Mouse (Mus musculus) kidney, adult 2 months (tissue): ENCODE results near the gene 4931428F04Rik. TPM values are rescaled to one million over a fixed set of nuclear protein-coding genes. Genes with fewer than 3 reads are reported as not detected.

Experiments used
- DNase-seq: peaks from one replicate; pipeline ENCODE4 v3.0.0; 2021
- H3K27ac ChIP-seq: fragments of 200-500 bp; 2 replicates; pipeline ENCODE4 v1.5.1; 2012; ENCODE audit warnings: low read depth, low read length, control low read depth, inconsistent platforms; ENCODE audit not compliant: insufficient read depth
- H3K27me3 ChIP-seq: fragments of 200-500 bp; replicated peaks from 2 replicates; pipeline ENCODE4 v1.6.1; 2012; ENCODE audit warnings: mild to moderate bottlenecking, moderate library complexity, low read length, inconsistent platforms; ENCODE audit not compliant: control insufficient read depth, insufficient read depth
- H3K36me3 ChIP-seq: fragments of 200-500 bp; 2 replicates; pipeline ENCODE4 v1.6.1; 2012; ENCODE audit warnings: mild to moderate bottlenecking, moderate library complexity, low read length, inconsistent platforms; ENCODE audit not compliant: control insufficient read depth, insufficient read depth
- H3K4me1 ChIP-seq: fragments of 200-500 bp; 2 replicates; pipeline ENCODE4 v1.6.1; 2011; ENCODE audit warnings: low read length; ENCODE audit not compliant: control insufficient read depth, insufficient read depth
- H3K4me3 ChIP-seq: fragments of 200-500 bp; 2 replicates; pipeline ENCODE4 v1.5.1; 2011; ENCODE audit warnings: mild to moderate bottlenecking, low read depth, low read length, control low read depth; ENCODE audit not compliant: insufficient read depth
- CTCF ChIP-seq: fragments of 200-500 bp; conservative IDR thresholded peaks from 2 replicates; pipeline ENCODE4 v1.5.1; 2011; ENCODE audit warnings: low read depth, mild to moderate bottlenecking, control low read depth, low read length, moderate library complexity, mixed read lengths; ENCODE audit not compliant: insufficient read depth, insufficient read length
- POLR2A ChIP-seq: fragments of 200-500 bp; IDR thresholded peaks from one replicate; pipeline ENCODE4 v1.6.1; 2011; ENCODE audit warnings: low read depth, low read length, control low read depth
- whole genome bisulfite sequencing: fragments of 180-500 bp; shearing (Covaris S2); methylation state at CpG from one replicate; pipeline ENCODE4 v1.1.7; 2018; 5-methylcytosine and 5-hydroxymethylcytosine counted together
- polyA plus RNA-seq: library from polyadenylated mRNA; depleted of rRNA; stranded (reverse); fragments of >200 nt; gene quantifications from 2 replicates; pipeline ENCODE4 v1.2.3, GENCODE M21; 2012

Gene 4931428F04Rik
- polyA plus RNA-seq, 1 experiment, result 2.5 TPM

- Histone ChIP-seq H3K4me3 (peak overlapping the region; percentile 66), H3K36me3 (no peaks in the 10 kb centered on the region; the same call in 1 of the 2 replicates), H3K27ac (no peak overlapping the region), H3K4me1 (peaks cover 9% of the 10 kb centered on the region; the same call in 1 of the 2 replicates), H3K27me3 (no peaks in the 10 kb centered on the region)
- TF ChIP-seq CTCF, result no peak
- TF ChIP-seq POLR2A, result no peak
- WGBS, result 24% methylated on average over 5 of the region's 5 CpGs
- DNase-seq, result no peak
Observed at GRCm38 (mm10) chr8:105306146-105306691, 16.6 kb upstream of the 4931428F04Rik start.

- Histone ChIP-seq H3K27ac (peak within 1 kb of the TSS; percentile 60), H3K4me3 (peak within 1 kb of the TSS; percentile 66), H3K36me3 (no peaks in the 10 kb centered on the region; the same call in 1 of the 2 replicates), H3K4me1 (peaks cover 9% of the 10 kb centered on the region; the same call in 1 of the 2 replicates), H3K27me3 (no peaks in the 10 kb centered on the region)
- peak; percentile 93 for DNase-seq
- TF ChIP-seq POLR2A (peak; percentile 77), CTCF (0 out of 2 replicates have a peak, but pooled peaks have one; percentile 4)
- WGBS, result 6% methylated on average over 27 of the region's 30 CpGs
Observed at GRCm38 (mm10) chr8:105305211-105306145, 15.8 kb upstream of the 4931428F04Rik start, which contains the start of gene Elmo3. Elmo3 (plus strand) TSS chr8:105305601.

- Histone ChIP-seq H3K36me3 (no peaks in the 10 kb centered on the region; the same call in none of the 2 replicates), H3K4me1 (peaks cover 9% of the 10 kb centered on the region; the same call in 1 of the 2 replicates), H3K4me3 (no peak overlapping the region), H3K27ac (no peak overlapping the region), H3K27me3 (no peaks in the 10 kb centered on the region)
- 55% methylated on average over 9 of the region's 9 CpGs for WGBS
- TF ChIP-seq CTCF (no peak), POLR2A (no peak)
- DNase-seq, result no peak
Observed at GRCm38 (mm10) chr8:105304325-105305210, 14.9 kb upstream of the 4931428F04Rik start.

GRCm38 (mm10) chr8:105303874-105304273 is 14.2 kb upstream of the 4931428F04Rik start:
- no peaks in the 10 kb centered on the region; the same call in none of the 2 replicates for H3K36me3 ChIP-seq

GRCm38 (mm10) chr8:105303396-105303795 is 13.7 kb upstream of the 4931428F04Rik start:
- peaks cover 13% of the 10 kb centered on the region; the same call in 1 of the 2 replicates for H3K4me1 ChIP-seq
- no peaks in the 10 kb centered on the region; the same call in none of the 2 replicates for H3K36me3 ChIP-seq
- no peak overlapping the region for H3K4me3 ChIP-seq
- no peak overlapping the region for H3K27ac ChIP-seq
- TF ChIP-seq POLR2A (no peak), CTCF (no peak)
- no peak for DNase-seq
- WGBS, result 74% methylated on average over 8 of the region's 8 CpGs
- H3K27me3 ChIP-seq, result no peaks in the 10 kb centered on the region

More at GRCm38 (mm10) chr8:105303874-105304273, 14.2 kb upstream of the 4931428F04Rik start:
- DNase-seq, result no peak
- TF ChIP-seq POLR2A, result no peak
- no peak for TF ChIP-seq CTCF
- Histone ChIP-seq H3K27ac (no peak overlapping the region), H3K4me3 (no peak overlapping the region), H3K27me3 (no peaks in the 10 kb centered on the region), H3K4me1 (peaks cover 9% of the 10 kb centered on the region; the same call in 1 of the 2 replicates)
- 59% methylated on average over 9 of the region's 9 CpGs for WGBS

GRCm38 (mm10) chr8:105299962-105300361 is 10.3 kb upstream of the 4931428F04Rik start:
- H3K4me3 ChIP-seq, result no peak overlapping the region
- TF ChIP-seq CTCF, result no peak
- TF ChIP-seq POLR2A, result no peak
- DNase-seq, result no peak
- H3K4me1 ChIP-seq, result peaks cover 7% of the 10 kb centered on the region; the same call in 1 of the 2 replicates
- H3K27me3 ChIP-seq, result no peaks in the 10 kb centered on the region
- WGBS, result 95% methylated on average over 8 of the region's 8 CpGs
- H3K27ac ChIP-seq, result no peak overlapping the region
- no peaks in the 10 kb centered on the region; the same call in none of the 2 replicates for H3K36me3 ChIP-seq
